Mouse (Mus musculus): ENCODE results near the gene Henmt1.
A peak's percentile ranks its signal among the peaks of the same experiment; 100 is the strongest.

Gene Henmt1

GRCm38 (mm10) chr3:108940996-108941395, 1.3 kb downstream of the Henmt1 start:
- no peak for DNase-seq

GRCm38 (mm10) chr3:108957976-108958375, 18.3 kb downstream of the Henmt1 start:
- no peak for DNase-seq

- DNase-seq, result peak in 1 of 2 experiments; percentile 28
Observed at GRCm38 (mm10) chr3:108959680-108960295, 20.1 kb downstream of the Henmt1 start.

GRCm38 (mm10) chr3:108961226-108961625, 21.6 kb downstream of the Henmt1 start:
- no peak for DNase-seq

- no peak for DNase-seq
Observed at GRCm38 (mm10) chr3:108961655-108962054, 22.0 kb downstream of the Henmt1 start.

GRCm38 (mm10) chr3:108963278-108963677, 23.6 kb downstream of the Henmt1 start:
- DNase-seq, result no peak

- no peak for DNase-seq
Observed at GRCm38 (mm10) chr3:108963776-108964175, 24.1 kb downstream of the Henmt1 start.

GRCm38 (mm10) chr3:108964361-108965044, 24.8 kb downstream of the Henmt1 start:
- DNase-seq, result peak in 1 of 2 experiments; percentile 25

GRCm38 (mm10) chr3:108966051-108966450, 26.4 kb downstream of the Henmt1 start:
- no peak for DNase-seq

GRCm38 (mm10) chr3:108973980-108974660, 34.4 kb downstream of the Henmt1 start:
- no peak for DNase-seq

- DNase-seq, result no peak
Observed at GRCm38 (mm10) chr3:108974920-108975485, 35.3 kb downstream of the Henmt1 start.

GRCm38 (mm10) chr3:108977340-108978030, 37.8 kb downstream of the Henmt1 start:
- no peak for DNase-seq

GRCm38 (mm10) chr3:108981946-108982345, 42.3 kb downstream of the Henmt1 start:
- no peak for DNase-seq

GRCm38 (mm10) chr3:108983989-108984388, 44.3 kb downstream of the Henmt1 start:
- DNase-seq, result no peak

- no peak for DNase-seq
Observed at GRCm38 (mm10) chr3:108986534-108986933, 46.9 kb downstream of the Henmt1 start.

GRCm38 (mm10) chr3:108987009-108987659, 47.5 kb downstream of the Henmt1 start:
- DNase-seq, result no peak

- peak; percentile 27 to 53 for DNase-seq
Observed at GRCm38 (mm10) chr3:108989971-108990548, 50.4 kb downstream of the Henmt1 start.

GRCm38 (mm10) chr3:108994477-108994876, 54.8 kb downstream of the Henmt1 start:
- DNase-seq, result no peak

GRCm38 (mm10) chr3:108995379-108995778, 55.7 kb downstream of the Henmt1 start:
- DNase-seq, result no peak

- DNase-seq, result no peak
Observed at GRCm38 (mm10) chr3:108997284-108997683, 57.6 kb downstream of the Henmt1 start.

- no peak for DNase-seq
Observed at GRCm38 (mm10) chr3:108997762-108998161, 58.1 kb downstream of the Henmt1 start.

GRCm38 (mm10) chr3:108999173-108999572, 59.5 kb downstream of the Henmt1 start:
- no peak for DNase-seq

Measured in kidney, adult 8-10 months (tissue).